Mouse (Mus musculus) forebrain, embryonic 16.5 days (tissue): ENCODE data around the gene Lrrc59. TPM values are rescaled to one million over a fixed set of nuclear protein-coding genes. Genes with fewer than 3 reads are reported as not detected.
"Not testable (repeated sequence)": the region's sequence is repeated elsewhere in the genome, so short reads cannot be mapped to it uniquely, and the experiment has no call there.

Experiments used
- ATAC-seq: fragments of 200-750 bp; cut with Nextera tagmentation; 2 replicates; pipeline ENCODE4 v1.8.0; 2017; ENCODE audit warnings: mild to moderate bottlenecking, moderate library complexity
- H3K27ac ChIP-seq: fragments of 300-500 bp; sonication (generic); 2 replicates; pipeline ENCODE4 v1.5.1; 2014; ENCODE audit warnings: low read length, control low read depth
- H3K27me3 ChIP-seq: fragments of 300-500 bp; sonication (generic); replicated peaks from 2 replicates; pipeline ENCODE4 v1.6.1; 2014; ENCODE audit warnings: low read length; ENCODE audit not compliant: control insufficient read depth, insufficient read depth
- H3K36me3 ChIP-seq: fragments of 300-500 bp; sonication (generic); 2 replicates; pipeline ENCODE4 v1.6.1; 2014; ENCODE audit not compliant: control insufficient read depth, insufficient read depth
- H3K4me1 ChIP-seq: fragments of 300-500 bp; sonication (generic); replicated peaks from 2 replicates; pipeline ENCODE4 v1.6.1; 2014; ENCODE audit warnings: low read length; ENCODE audit not compliant: control insufficient read depth, insufficient read depth
- H3K4me2 ChIP-seq: fragments of 300-500 bp; sonication (generic); 2 replicates; pipeline ENCODE4 v1.6.1; 2014; ENCODE audit warnings: mild to moderate bottlenecking, low read length, control low read depth
- H3K4me3 ChIP-seq: fragments of 300-500 bp; sonication (generic); replicated peaks from 2 replicates; pipeline ENCODE4 v1.5.1; 2014; ENCODE audit warnings: mild to moderate bottlenecking, low read length, control low read depth
- H3K9ac ChIP-seq: fragments of 300-500 bp; sonication (generic); replicated peaks from 2 replicates; pipeline ENCODE4 v1.6.1; 2014; ENCODE audit warnings: low read depth, low read length, control low read depth
- H3K9me3 ChIP-seq: fragments of 300-500 bp; sonication (generic); 2 replicates; pipeline ENCODE4 v1.6.1; 2016; ENCODE audit warnings: low read length; ENCODE audit not compliant: control insufficient read depth
- WGBS: fragments of 180-500 bp; shearing (Covaris S2); extraction: QIAGEN DNeasy Blood & Tissue Kit; methylation state at CpG from one replicate; pipeline ENCODE4 v1.1.7; 2014; 5-methylcytosine and 5-hydroxymethylcytosine counted together
- polyA plus RNA-seq: library from polyadenylated mRNA; unstranded; fragments of >200 nt; fragmentation: Nextera tagmentation; extraction: Ambion mirVana; gene quantifications from 2 replicates; pipeline ENCODE4 v1.2.1, GENCODE M21; 2015

Gene Lrrc59
- polyA plus RNA-seq, 1 experiment from 2014 or later, result 162 TPM

DNA sequence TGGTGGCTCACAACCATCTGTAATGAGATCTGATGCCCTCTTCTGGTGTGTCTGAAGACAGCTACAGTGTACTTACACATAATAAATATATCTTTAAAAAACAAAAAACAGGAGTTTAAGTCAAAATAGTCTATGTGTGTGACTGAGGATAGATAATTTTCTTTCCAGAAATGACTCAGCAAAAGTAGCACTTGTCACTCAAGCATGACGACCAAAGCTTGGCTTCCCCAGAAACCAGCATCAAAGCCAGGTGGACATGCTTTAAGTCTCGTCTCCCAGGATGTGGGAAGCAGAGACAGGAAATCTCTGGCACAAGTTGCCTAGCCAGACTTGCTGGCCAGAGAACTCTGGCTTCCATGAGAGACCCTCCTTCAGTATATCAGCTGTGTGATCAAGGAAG, 7.4 kb upstream of the Lrrc59 start:
- Histone ChIP-seq H3K4me3 (no peak overlapping the region), H3K36me3 (no peaks in the 10 kb centered on the region), H3K27ac (no peak overlapping the region), H3K9me3 (no peaks in the 10 kb centered on the region), H3K9ac (no peak overlapping the region), H3K4me1 (no peaks in the 10 kb centered on the region), H3K4me2 (no peak overlapping the region), H3K27me3 (no peaks in the 10 kb centered on the region)
- no peak for ATAC-seq
- WGBS, result 77% methylated on average over 2 of the region's 2 CpGs

DNA sequence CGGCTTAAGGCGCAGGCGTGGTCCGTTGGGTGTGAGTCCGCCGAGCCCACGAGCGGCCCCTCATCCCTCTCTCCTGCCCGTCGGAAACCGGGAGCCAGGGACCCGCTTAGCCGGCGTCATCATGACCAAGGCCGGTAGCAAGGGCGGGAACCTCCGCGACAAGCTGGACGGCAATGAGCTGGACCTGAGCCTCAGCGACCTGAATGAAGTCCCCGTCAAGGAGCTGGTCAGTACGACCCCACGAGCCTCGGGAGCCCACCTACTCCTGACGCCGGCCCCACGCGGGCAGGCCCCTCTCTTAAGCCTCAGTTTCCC, 274 bp downstream of the Lrrc59 start:
- Histone ChIP-seq H3K9ac (peak overlapping the region; percentile 87), H3K27me3 (no peaks in the 10 kb centered on the region), H3K9me3 (no peaks in the 10 kb centered on the region), H3K4me2 (peak overlapping the region; percentile 75), H3K4me1 (peaks cover 12% of the 10 kb centered on the region), H3K27ac (peak overlapping the region; percentile 60; the same call in 1 of the 2 replicates), H3K4me3 (peak overlapping the region; percentile 100), H3K36me3 (peaks cover 21% of the 10 kb centered on the region)
- WGBS, result 0% methylated on average over 27 of the region's 28 CpGs
- peak; percentile 62 for ATAC-seq

DNA sequence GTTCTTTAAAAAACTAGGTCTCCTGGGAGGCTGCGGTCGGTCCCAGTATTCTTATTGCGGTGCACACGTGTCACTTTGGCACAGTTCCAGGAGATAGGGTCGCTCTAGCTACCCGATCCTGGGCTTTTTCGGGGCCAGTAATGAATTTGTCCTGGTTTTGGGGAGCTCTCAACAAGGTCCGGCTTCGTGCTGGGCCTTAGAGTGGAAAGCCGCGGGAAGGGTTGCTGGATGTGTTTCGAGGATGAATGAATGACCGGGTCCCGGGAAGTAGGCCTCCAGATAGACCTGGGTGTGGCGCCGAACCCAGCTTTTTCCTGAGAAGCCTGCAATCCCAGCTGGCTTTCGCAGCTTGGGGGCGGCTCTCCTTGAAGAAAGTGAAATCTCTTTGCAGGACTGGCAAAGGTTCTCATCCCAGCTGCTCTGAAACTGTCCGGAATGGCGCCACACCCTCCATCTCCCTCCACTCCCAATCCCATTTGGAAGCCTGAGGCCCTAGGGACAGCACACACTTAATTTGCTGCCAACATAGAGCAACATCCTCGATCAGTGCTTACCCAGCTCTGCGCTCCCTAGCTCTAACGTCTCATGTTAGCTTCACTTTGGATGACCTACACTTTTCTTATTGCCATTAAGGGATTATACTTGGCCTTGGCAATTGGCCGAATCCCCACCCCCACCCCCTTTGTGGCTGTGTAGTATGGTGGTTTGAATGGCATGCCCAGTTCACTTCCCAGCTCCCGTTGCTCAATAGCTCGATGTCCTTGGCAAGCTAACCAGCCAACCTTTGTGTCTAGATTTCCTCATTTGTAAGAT, 838 bp downstream of the Lrrc59 start:
- peak overlapping the region; percentile 100 for H3K4me3 ChIP-seq
- H3K27me3 ChIP-seq, result no peaks in the 10 kb centered on the region
- peaks cover 25% of the 10 kb centered on the region for H3K36me3 ChIP-seq
- H3K9me3 ChIP-seq, result no peaks in the 10 kb centered on the region
- H3K9ac ChIP-seq, result peak overlapping the region; percentile 87
- 7% methylated on average over 26 of the region's 26 CpGs for WGBS
- peak overlapping the region; percentile 75 for H3K4me2 ChIP-seq
- 0 out of 2 replicates have a peak overlapping the region, but pooled peaks have one; percentile 60 for H3K27ac ChIP-seq
- peaks cover 12% of the 10 kb centered on the region for H3K4me1 ChIP-seq
- peak; percentile 27; the same call in 1 of the 2 replicates for ATAC-seq

DNA sequence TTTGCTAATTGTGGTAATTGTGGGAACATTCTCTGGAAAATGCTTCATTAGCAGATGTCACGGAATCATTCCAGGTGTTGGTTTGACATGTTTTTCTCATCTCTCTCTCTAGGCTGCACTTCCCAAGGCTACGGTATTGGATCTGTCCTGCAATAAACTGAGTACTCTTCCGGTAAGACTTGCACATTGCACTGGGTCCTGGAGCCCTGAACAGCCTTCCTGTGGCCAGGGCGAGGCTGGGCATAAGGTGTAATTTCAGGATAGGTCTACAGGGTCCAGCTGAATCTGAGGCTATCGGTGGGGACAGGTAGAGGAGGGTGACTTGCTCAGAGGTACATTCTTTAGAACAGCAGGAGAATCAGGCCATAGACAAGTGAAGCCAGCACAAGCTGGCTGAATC, 2.4 kb downstream of the Lrrc59 start:
- WGBS, result 90% methylated on average over 5 of the region's 5 CpGs
- Histone ChIP-seq H3K27ac (no peak overlapping the region), H3K4me2 (no peak overlapping the region), H3K4me1 (peaks cover 12% of the 10 kb centered on the region), H3K9ac (no peak overlapping the region), H3K27me3 (no peaks in the 10 kb centered on the region), H3K4me3 (no peak overlapping the region), H3K9me3 (no peaks in the 10 kb centered on the region), H3K36me3 (peaks cover 37% of the 10 kb centered on the region)
- ATAC-seq, result no peak

DNA sequence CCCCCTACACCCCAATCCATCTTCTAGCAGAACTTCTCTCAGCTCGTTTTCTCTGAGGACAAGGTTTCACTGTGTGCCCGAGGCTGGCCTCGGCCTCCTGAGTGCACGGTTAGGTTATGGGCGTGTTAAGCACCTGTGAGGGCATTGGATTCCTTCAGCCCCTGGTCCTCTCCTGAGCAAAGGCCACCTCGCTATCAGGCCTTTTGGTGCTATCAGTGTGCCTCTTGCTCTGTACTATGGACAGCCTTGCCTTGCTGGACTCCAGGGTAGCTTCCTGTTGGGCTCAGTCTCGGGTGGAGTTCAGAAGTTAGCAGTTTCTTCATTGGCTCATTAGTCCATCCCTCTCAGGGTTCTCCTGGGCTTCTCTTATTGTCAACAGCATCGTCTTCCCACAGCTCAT, 3.4 kb downstream of the Lrrc59 start:
- Histone ChIP-seq H3K27me3 (no peaks in the 10 kb centered on the region), H3K4me3 (no peak overlapping the region), H3K9me3 (no peaks in the 10 kb centered on the region), H3K4me1 (peaks cover 12% of the 10 kb centered on the region), H3K36me3 (peaks cover 43% of the 10 kb centered on the region), H3K4me2 (no peak overlapping the region), H3K9ac (no peak overlapping the region), H3K27ac (no peak overlapping the region)
- 79% methylated on average over 8 of the region's 8 CpGs for WGBS
- ATAC-seq, result no peak

DNA sequence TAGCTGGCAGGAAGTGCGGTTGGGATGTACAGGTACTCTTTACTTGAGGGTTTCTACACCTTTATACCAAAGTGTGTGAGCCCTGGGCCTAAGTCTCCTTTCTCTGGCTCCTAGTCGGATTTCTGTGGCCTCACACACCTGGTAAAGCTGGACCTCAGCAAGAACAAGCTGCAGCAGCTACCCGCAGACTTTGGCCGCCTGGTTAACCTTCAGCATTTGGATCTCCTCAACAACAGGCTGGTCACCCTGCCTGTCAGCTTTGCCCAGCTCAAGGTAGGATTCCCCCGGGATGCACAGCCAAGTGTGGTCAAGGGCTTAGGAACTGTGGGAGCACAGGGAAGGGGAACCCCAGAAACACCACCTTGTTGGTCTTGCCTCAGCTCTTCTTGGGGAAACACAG, 4.9 kb downstream of the Lrrc59 start:
- Histone ChIP-seq H3K4me3 (no peak overlapping the region), H3K27me3 (no peaks in the 10 kb centered on the region), H3K4me1 (peaks cover 12% of the 10 kb centered on the region), H3K9ac (no peak overlapping the region), H3K36me3 (peaks cover 55% of the 10 kb centered on the region), H3K4me2 (no peak overlapping the region), H3K9me3 (no peaks in the 10 kb centered on the region), H3K27ac (no peak overlapping the region)
- no peak for ATAC-seq
- 89% methylated on average over 5 of the region's 5 CpGs for WGBS

DNA sequence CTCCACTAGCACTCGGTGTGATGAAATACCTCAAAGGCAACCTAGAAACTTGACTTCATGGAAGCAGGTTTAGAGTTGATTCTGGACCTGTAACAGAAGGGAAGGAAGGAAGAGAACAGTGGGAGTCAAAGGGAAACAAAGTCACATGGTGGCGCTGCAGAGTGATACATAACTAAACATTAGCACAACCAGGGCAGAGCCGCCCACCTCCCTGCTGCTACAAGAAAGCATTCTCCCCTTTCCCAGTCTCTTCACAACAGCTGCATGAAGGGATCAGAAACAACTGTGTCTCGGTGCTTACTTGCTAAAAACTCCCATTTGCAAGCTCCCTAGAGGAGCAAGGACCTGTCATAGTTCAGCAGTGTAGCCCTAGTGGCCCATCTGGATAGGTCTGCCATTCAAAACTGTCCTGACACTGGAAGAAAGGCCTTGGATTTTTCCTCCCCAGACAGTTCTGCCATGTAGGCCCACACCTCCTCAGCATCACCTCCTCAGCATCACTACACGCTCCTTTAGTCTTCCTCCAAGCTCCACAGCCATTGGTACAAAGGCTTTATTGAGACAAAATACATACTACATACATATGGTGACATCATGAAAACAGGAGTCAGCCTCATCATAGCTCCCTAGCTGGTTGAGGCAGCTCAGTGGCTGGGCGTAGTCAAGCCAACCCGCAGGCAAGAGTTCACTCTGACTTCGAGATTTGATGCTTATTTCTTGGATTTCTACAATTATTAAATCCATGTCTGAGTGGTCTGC, 15.1 kb downstream of the Lrrc59 start:
- Histone ChIP-seq H3K4me3 (no peak overlapping the region), H3K9me3 (no peaks in the 10 kb centered on the region), H3K9ac (no peak overlapping the region), H3K36me3 (peaks cover 48% of the 10 kb centered on the region), H3K27me3 (no peaks in the 10 kb centered on the region), H3K27ac (no peak overlapping the region), H3K4me2 (no peak overlapping the region), H3K4me1 (no peaks in the 10 kb centered on the region)
- WGBS, result 86% methylated on average over 8 of the region's 8 CpGs
- no peak for ATAC-seq

DNA sequence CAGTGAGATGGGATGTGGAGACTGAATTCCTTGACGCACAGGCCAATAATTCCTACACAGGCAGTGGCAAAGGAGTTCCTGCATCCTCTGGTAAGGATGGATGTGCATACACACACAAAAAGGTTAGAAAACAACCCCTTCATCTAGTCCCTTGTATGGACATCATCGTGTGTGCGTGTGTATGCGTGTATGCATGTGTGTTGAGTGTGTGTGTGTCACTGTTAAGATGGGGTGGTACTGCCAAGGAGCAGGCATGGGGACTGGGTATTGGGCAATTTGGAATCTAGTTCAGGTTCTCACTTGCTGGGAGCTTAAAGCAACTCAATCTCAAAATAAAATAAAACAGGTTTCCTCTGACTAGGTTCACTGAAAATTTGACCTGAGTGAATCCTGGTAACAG, 16.9 kb downstream of the Lrrc59 start:
- Histone ChIP-seq H3K27ac (no peak overlapping the region), H3K4me1 (no peaks in the 10 kb centered on the region), H3K4me3 (no peak overlapping the region), H3K36me3 (peaks cover 35% of the 10 kb centered on the region), H3K27me3 (no peaks in the 10 kb centered on the region), H3K9ac (no peak overlapping the region), H3K9me3 (no peaks in the 10 kb centered on the region), H3K4me2 (no peak overlapping the region)
- 96% methylated on average over 4 of the region's 4 CpGs for WGBS
- no peak for ATAC-seq

DNA sequence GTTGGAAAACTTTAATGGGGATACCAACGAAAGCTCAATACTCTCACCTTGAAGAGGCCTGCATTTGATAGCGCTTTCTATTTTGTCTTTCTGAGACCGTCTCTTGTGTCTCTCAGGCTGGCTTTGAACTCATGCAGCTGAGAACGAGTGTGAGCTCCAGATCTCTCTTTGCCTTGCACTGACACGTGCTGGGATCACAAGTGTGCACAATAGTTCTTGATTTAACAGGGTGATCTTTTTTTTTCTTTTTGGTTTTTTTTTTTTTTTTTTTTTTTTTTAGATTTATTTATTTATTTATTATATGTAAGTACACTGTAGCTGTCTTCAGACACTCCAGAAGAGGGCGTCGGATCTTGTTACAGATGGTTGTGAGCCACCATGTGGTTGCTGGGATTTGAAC, 21.7 kb downstream of the Lrrc59 start:
- H3K4me1 ChIP-seq, result peaks cover 15% of the 10 kb centered on the region
- ATAC-seq, H3K9me3 ChIP-seq, H3K9ac ChIP-seq, H3K27me3 ChIP-seq, H3K27ac ChIP-seq, H3K4me2 ChIP-seq, H3K36me3 ChIP-seq, H3K4me3 ChIP-seq: not testable (repeated sequence)
- WGBS, result 93% methylated on average over 5 of the region's 7 CpGs
